Mouse (Mus musculus) lung, adult 2 months (tissue): ENCODE measurements around the gene Mbd5.

ENCODE experiments used
- CTCF ChIP-seq: fragments of 200-500 bp; IDR thresholded peaks from 2 replicates; pipeline ENCODE4 v1.5.1; 2011; ENCODE audit warnings: mild to moderate bottlenecking, low read length, control low read depth; ENCODE audit not compliant: insufficient read depth
- POLR2A ChIP-seq: fragments of 200-500 bp; IDR thresholded peaks from 2 replicates; pipeline ENCODE4 v1.6.1; 2011; ENCODE audit warnings: low read depth, mild to moderate bottlenecking, control low read depth, low read length, borderline replicate concordance; ENCODE audit errors: extremely low read depth

- TF ChIP-seq POLR2A (no peak), CTCF (no peak)
Observed at GRCm38 (mm10) chr2:49142186-49142585, 192.9 kb downstream of the Mbd5 start.
